In genomic region chr10:111693762-111694161, GRCm38 (mm10) we compare ENCODE assay signal across 21 mouse cellular contexts.
A peak's percentile ranks its signal among the peaks of the same experiment; 100 is the strongest.
DNase-seq lines count a peak whose midpoint lies in the region; ATAC-seq and TF ChIP-seq lines count a peak whose summit lies in the region.
"Had no signal": no experiment of that assay in that cellular context is flagged by ENCODE, and none has a peak within 500 bp of the region (broad histone marks: within the 10 kb centered on the region; RNA-seq: fewer than 3 reads in every experiment).

No protein-coding gene starts in this region.

- no peak for DNase-seq in hindbrain, postnatal 0 days (ENCODE audit: low spot score)
- DNase-seq in midbrain, embryonic 10.5 days (ENCODE audit: low spot score): no peak
- DNase-seq in stomach, postnatal 0 days (ENCODE audit: low spot score): no peak
- DNase-seq in urinary bladder, postnatal 4 days (ENCODE audit: low spot score in 2 of 2): no peak
- DNase-seq: adrenal gland, postnatal 25 days; cerebellum, adult 9-11 months; embryo, embryonic 11 days; gastrocnemius, postnatal 10 days; heart, postnatal 14 days; kidney, adult 9 months; liver, postnatal 0 days; right cerebral cortex, postnatal 25 days; thymus, adult 18-20 months had no signal

- no peak for TF ChIP-seq CTCF in hindbrain, postnatal 0 days (IDR thresholded peaks at IDR 0.05; ENCODE audit: low read depth)
- TF ChIP-seq CTCF in stomach, postnatal 0 days (IDR thresholded peaks at IDR 0.05; ENCODE audit: low read depth): no peak

- no peak overlapping the region for H3K9ac ChIP-seq in hindbrain, postnatal 0 days (replicated peaks; ENCODE audit: low read length)
- H3K9ac ChIP-seq in hindbrain, embryonic 16.5 days (ENCODE audit: low read depth, low read length): no peak overlapping the region
- no peak overlapping the region for H3K9ac ChIP-seq in midbrain, embryonic 15.5 days
- no peak overlapping the region for H3K9ac ChIP-seq in limb, embryonic 15.5 days
- H3K9ac ChIP-seq in stomach, postnatal 0 days (ENCODE audit: low read length): no peak overlapping the region
- H3K9ac ChIP-seq: forebrain, embryonic 15.5 days; limb, embryonic 13.5 days; liver, postnatal 0 days had no signal

- H3K27me3 ChIP-seq in hindbrain, postnatal 0 days (ENCODE audit: insufficient read depth, low read length): no peaks in the 10 kb centered on the region
- H3K27me3 ChIP-seq in hindbrain, embryonic 16.5 days (replicated peaks; ENCODE audit: control insufficient read depth, insufficient read depth, low read length): no peaks in the 10 kb centered on the region
- H3K27me3 ChIP-seq in midbrain, embryonic 15.5 days (replicated peaks): no peaks in the 10 kb centered on the region
- no peaks in the 10 kb centered on the region for H3K27me3 ChIP-seq in midbrain, embryonic 10.5 days (ENCODE audit: low read depth, poor library complexity, severe bottlenecking)
- H3K27me3 ChIP-seq in limb, embryonic 15.5 days: no peaks in the 10 kb centered on the region
- no peaks in the 10 kb centered on the region for H3K27me3 ChIP-seq in stomach, postnatal 0 days (ENCODE audit: control insufficient read depth, insufficient read depth, low read length)
- H3K27me3 ChIP-seq: CH12.LX; forebrain, embryonic 15.5 days; limb, embryonic 13.5 days had no signal

- H3K27ac ChIP-seq in hindbrain, postnatal 0 days: 0 out of 2 replicates have a peak overlapping the region, but pooled peaks have one; percentile 7
- no peak overlapping the region for H3K27ac ChIP-seq in hindbrain, embryonic 16.5 days (ENCODE audit: low read depth, low read length)
- peak overlapping the region; percentile 71 for H3K27ac ChIP-seq in midbrain, embryonic 15.5 days
- H3K27ac ChIP-seq in midbrain, embryonic 10.5 days (replicated peaks): no peak overlapping the region
- H3K27ac ChIP-seq in limb, embryonic 15.5 days: 0 out of 2 replicates have a peak overlapping the region, but pooled peaks have one; percentile 51
- 0 out of 2 replicates have a peak overlapping the region, but pooled peaks have one; percentile 25 for H3K27ac ChIP-seq in stomach, postnatal 0 days (replicated peaks)
- H3K27ac ChIP-seq: layer of hippocampus, adult 2 months; left cerebral cortex, adult 2 months; limb, embryonic 13.5 days had no signal

- TF ChIP-seq EP300 in stomach, postnatal 0 days (optimal IDR thresholded peaks at IDR 0.05): no peak

- no peak overlapping the region for H3K4me2 ChIP-seq in hindbrain, postnatal 0 days (ENCODE audit: low read depth, low read length)
- H3K4me2 ChIP-seq in hindbrain, embryonic 16.5 days (ENCODE audit: low read length): no peak overlapping the region
- no peak overlapping the region for H3K4me2 ChIP-seq in midbrain, embryonic 15.5 days
- no peak overlapping the region for H3K4me2 ChIP-seq in limb, embryonic 15.5 days
- H3K4me2 ChIP-seq in stomach, postnatal 0 days (replicated peaks; ENCODE audit: low read depth): no peak overlapping the region
- H3K4me2 ChIP-seq: forebrain, embryonic 15.5 days; limb, embryonic 13.5 days had no signal

- ATAC-seq in hindbrain, postnatal 0 days: no peak
- no peak for ATAC-seq in hindbrain, embryonic 16.5 days
- no peak for ATAC-seq in midbrain, embryonic 15.5 days (replicated peaks)
- ATAC-seq in limb, embryonic 15.5 days (ENCODE audit: insufficient number of reproducible peaks, low FRiP score, low TSS enrichment, low read depth): 0 out of 2 replicates have a peak, but pooled peaks have one; percentile 54
- no peak for ATAC-seq in stomach, postnatal 0 days (ENCODE audit: low FRiP score, low TSS enrichment)
- ATAC-seq: liver, postnatal 0 days had no signal

- no peak overlapping the region for H3K4me3 ChIP-seq in hindbrain, postnatal 0 days (ENCODE audit: low read length)
- no peak overlapping the region for H3K4me3 ChIP-seq in hindbrain, embryonic 16.5 days (ENCODE audit: low read length)
- no peak overlapping the region for H3K4me3 ChIP-seq in midbrain, embryonic 15.5 days
- no peak overlapping the region for H3K4me3 ChIP-seq in midbrain, embryonic 10.5 days
- no peak overlapping the region for H3K4me3 ChIP-seq in limb, embryonic 15.5 days
- no peak overlapping the region for H3K4me3 ChIP-seq in stomach, postnatal 0 days (ENCODE audit: low read depth, low read length)
- H3K4me3 ChIP-seq: forebrain, embryonic 15.5 days; layer of hippocampus, adult 2 months; left cerebral cortex, adult 2 months; limb, embryonic 13.5 days had no signal

- H3K36me3 ChIP-seq in hindbrain, postnatal 0 days (ENCODE audit: insufficient read depth, low read length): no peaks in the 10 kb centered on the region
- H3K36me3 ChIP-seq in hindbrain, embryonic 16.5 days (ENCODE audit: control insufficient read depth, insufficient read depth, low read length): no peaks in the 10 kb centered on the region
- no peaks in the 10 kb centered on the region for H3K36me3 ChIP-seq in midbrain, embryonic 15.5 days (replicated peaks)
- no peaks in the 10 kb centered on the region for H3K36me3 ChIP-seq in midbrain, embryonic 10.5 days
- H3K36me3 ChIP-seq in limb, embryonic 15.5 days: no peaks in the 10 kb centered on the region
- no peaks in the 10 kb centered on the region for H3K36me3 ChIP-seq in stomach, postnatal 0 days (ENCODE audit: control insufficient read depth, insufficient read depth, low read length)
- H3K36me3 ChIP-seq: forebrain, embryonic 15.5 days; limb, embryonic 13.5 days had no signal

- no peaks in the 10 kb centered on the region for H3K4me1 ChIP-seq in hindbrain, postnatal 0 days (ENCODE audit: insufficient read depth, low read length)
- H3K4me1 ChIP-seq in hindbrain, embryonic 16.5 days (ENCODE audit: control insufficient read depth, insufficient read depth, low read depth, low read length): 0 out of 2 replicates have a peak, but pooled peaks cover 5% of the 10 kb centered on the region
- peaks cover 12% of the 10 kb centered on the region for H3K4me1 ChIP-seq in midbrain, embryonic 15.5 days
- H3K4me1 ChIP-seq in midbrain, embryonic 10.5 days: peaks cover 9% of the 10 kb centered on the region
- peaks cover 5% of the 10 kb centered on the region for H3K4me1 ChIP-seq in limb, embryonic 15.5 days
- peaks cover 8% of the 10 kb centered on the region for H3K4me1 ChIP-seq in stomach, postnatal 0 days (replicated peaks; ENCODE audit: control insufficient read depth, insufficient read depth)

- H3K9me3 ChIP-seq in hindbrain, postnatal 0 days (ENCODE audit: low read length): no peaks in the 10 kb centered on the region
- H3K9me3 ChIP-seq in hindbrain, embryonic 16.5 days (ENCODE audit: control insufficient read depth, low read length): no peaks in the 10 kb centered on the region
- no peaks in the 10 kb centered on the region for H3K9me3 ChIP-seq in midbrain, embryonic 15.5 days
- no peaks in the 10 kb centered on the region for H3K9me3 ChIP-seq in midbrain, embryonic 10.5 days (replicated peaks)
- no peaks in the 10 kb centered on the region for H3K9me3 ChIP-seq in limb, embryonic 15.5 days
- no peaks in the 10 kb centered on the region for H3K9me3 ChIP-seq in stomach, postnatal 0 days (ENCODE audit: control insufficient read depth, low read length)
- H3K9me3 ChIP-seq: forebrain, embryonic 15.5 days; limb, embryonic 13.5 days had no signal

Comparison
In these comparisons a context has a peak if more than half of its experiments do, and no peak if none do; other contexts are left out.
1. H3K27ac ChIP-seq: peak in hindbrain, postnatal 0 days (single experiment), midbrain, embryonic 15.5 days (single experiment), limb, embryonic 15.5 days (single experiment) and stomach, postnatal 0 days (single experiment); none in hindbrain, embryonic 16.5 days (single experiment) and midbrain, embryonic 10.5 days (single experiment).